Comparison of ENCODE assay signal across 26 mouse cellular contexts in genomic region chr1:13455572-13455971, GRCm38 (mm10).
"Had no signal": no experiment of that assay in that cellular context is flagged by ENCODE, and none has a peak within 500 bp of the region (broad histone marks: within the 10 kb centered on the region; RNA-seq: fewer than 3 reads in every experiment).

No protein-coding gene starts in this region.

- ATAC-seq: forebrain, embryonic 13.5 days; forebrain, embryonic 14.5 days; forebrain, embryonic 15.5 days; forebrain, embryonic 16.5 days; forebrain, postnatal 0 days had no signal

- H3K4me3 ChIP-seq: embryonic facial prominence, embryonic 10.5 days; embryonic facial prominence, embryonic 12.5 days; embryonic facial prominence, embryonic 13.5 days; embryonic facial prominence, embryonic 15.5 days; erythroblast, embryonic 14.5 days; forebrain, embryonic 10.5 days; forebrain, embryonic 12.5 days; forebrain, embryonic 13.5 days; forebrain, embryonic 15.5 days; gastrocnemius, adult 2 months; heart, adult 2 months had no signal

- H3K27me3 ChIP-seq: embryonic facial prominence, embryonic 12.5 days; embryonic facial prominence, embryonic 13.5 days; embryonic facial prominence, embryonic 15.5 days; forebrain, embryonic 12.5 days; forebrain, embryonic 13.5 days; forebrain, embryonic 15.5 days had no signal

- H3K9me3 ChIP-seq: embryonic facial prominence, embryonic 10.5 days; embryonic facial prominence, embryonic 12.5 days; embryonic facial prominence, embryonic 13.5 days; embryonic facial prominence, embryonic 15.5 days; forebrain, embryonic 12.5 days; forebrain, embryonic 15.5 days had no signal

- H3K4me2 ChIP-seq: embryonic facial prominence, embryonic 12.5 days; embryonic facial prominence, embryonic 13.5 days; embryonic facial prominence, embryonic 15.5 days; forebrain, embryonic 12.5 days; forebrain, embryonic 13.5 days; forebrain, embryonic 15.5 days had no signal

- DNase-seq: cerebellum, adult 9-11 months; cerebellum, postnatal 10 days; cerebellum, postnatal 14 days; cerebellum, postnatal 25 days; cerebellum, postnatal 36 days; embryo, embryonic 11 days; forebrain, postnatal 0 days; gastrocnemius, adult 2 months; gastrocnemius, postnatal 10 days; gastrocnemius, postnatal 14 days; gastrocnemius, postnatal 25 days; gastrocnemius, postnatal 36 days; heart, adult 11 months; heart, adult 18-20 months; heart, adult 2 months had no signal

- H3K36me3 ChIP-seq: embryonic facial prominence, embryonic 10.5 days; embryonic facial prominence, embryonic 12.5 days; embryonic facial prominence, embryonic 13.5 days; embryonic facial prominence, embryonic 15.5 days; forebrain, embryonic 10.5 days; forebrain, embryonic 12.5 days; forebrain, embryonic 15.5 days had no signal

- H3K4me1 ChIP-seq: embryonic facial prominence, embryonic 10.5 days; embryonic facial prominence, embryonic 12.5 days; embryonic facial prominence, embryonic 13.5 days; embryonic facial prominence, embryonic 15.5 days; forebrain, embryonic 10.5 days; forebrain, embryonic 12.5 days; forebrain, embryonic 13.5 days; forebrain, embryonic 15.5 days had no signal

- H3K27ac ChIP-seq: embryonic facial prominence, embryonic 10.5 days; embryonic facial prominence, embryonic 12.5 days; embryonic facial prominence, embryonic 13.5 days; embryonic facial prominence, embryonic 15.5 days; forebrain, embryonic 10.5 days; forebrain, embryonic 12.5 days; forebrain, embryonic 13.5 days; forebrain, embryonic 15.5 days; gastrocnemius, adult 2 months; heart, adult 2 months had no signal

- H3K9ac ChIP-seq: embryonic facial prominence, embryonic 12.5 days; embryonic facial prominence, embryonic 13.5 days; embryonic facial prominence, embryonic 15.5 days; forebrain, embryonic 12.5 days; forebrain, embryonic 13.5 days; forebrain, embryonic 15.5 days; forebrain, postnatal 0 days had no signal
